Mouse (Mus musculus) liver, embryonic 12.5 days (tissue): ENCODE measurements around the gene Hrasls. TPM values are rescaled to one million over a fixed set of nuclear protein-coding genes. Genes with fewer than 3 reads are reported as not detected.

Experiments
- ATAC-seq: fragments of 200-750 bp; cut with Nextera tagmentation; 2 replicates; pipeline ENCODE4 v1.8.0; 2017; ENCODE audit warnings: moderate number of reproducible peaks, mild to moderate bottlenecking, moderate library complexity
- H3K27ac ChIP-seq: fragments of 300-500 bp; sonication (generic); 2 replicates; pipeline ENCODE4 v1.5.1; 2016; ENCODE audit warnings: mild to moderate bottlenecking
- H3K27me3 ChIP-seq: fragments of 300-500 bp; sonication (generic); replicated peaks from 2 replicates; pipeline ENCODE4 v1.6.1; 2016; ENCODE audit warnings: mild to moderate bottlenecking, moderate library complexity
- H3K36me3 ChIP-seq: fragments of 300-500 bp; sonication (generic); 2 replicates; pipeline ENCODE4 v1.6.1; 2016; ENCODE audit warnings: mild to moderate bottlenecking, moderate library complexity
- H3K4me1 ChIP-seq: fragments of 300-500 bp; sonication (generic); 2 replicates; pipeline ENCODE4 v1.6.1; 2016
- H3K4me2 ChIP-seq: fragments of 300-500 bp; sonication (generic); 2 replicates; pipeline ENCODE4 v1.6.1; 2016; ENCODE audit warnings: mild to moderate bottlenecking, moderate library complexity
- H3K4me3 ChIP-seq: fragments of 300-500 bp; sonication (generic); 2 replicates; pipeline ENCODE4 v1.5.1; 2016; ENCODE audit warnings: mild to moderate bottlenecking, moderate library complexity
- H3K9ac ChIP-seq: fragments of 300-500 bp; sonication (generic); 2 replicates; pipeline ENCODE4 v1.6.1; 2016; ENCODE audit warnings: mild to moderate bottlenecking, moderate library complexity
- H3K9me3 ChIP-seq: fragments of 300-500 bp; sonication (generic); replicated peaks from 2 replicates; pipeline ENCODE4 v1.6.1; 2016; ENCODE audit warnings: mild to moderate bottlenecking, moderate library complexity
- WGBS: fragments of 180-500 bp; shearing (Covaris S2); methylation state at CpG from one replicate; pipeline ENCODE4 v1.1.7; 2016; ENCODE audit not compliant: insufficient replicate concordance; 5-methylcytosine and 5-hydroxymethylcytosine counted together
- polyA plus RNA-seq: library from polyadenylated mRNA; unstranded; fragments of >200 nt; fragmentation: Nextera tagmentation; extraction: Ambion mirVana; gene quantifications from 2 replicates; pipeline ENCODE4 v1.2.1, GENCODE M21; 2016

Hrasls gene
- 0.10 and 0.14 TPM in 2 replicates for polyA plus RNA-seq

DNA sequence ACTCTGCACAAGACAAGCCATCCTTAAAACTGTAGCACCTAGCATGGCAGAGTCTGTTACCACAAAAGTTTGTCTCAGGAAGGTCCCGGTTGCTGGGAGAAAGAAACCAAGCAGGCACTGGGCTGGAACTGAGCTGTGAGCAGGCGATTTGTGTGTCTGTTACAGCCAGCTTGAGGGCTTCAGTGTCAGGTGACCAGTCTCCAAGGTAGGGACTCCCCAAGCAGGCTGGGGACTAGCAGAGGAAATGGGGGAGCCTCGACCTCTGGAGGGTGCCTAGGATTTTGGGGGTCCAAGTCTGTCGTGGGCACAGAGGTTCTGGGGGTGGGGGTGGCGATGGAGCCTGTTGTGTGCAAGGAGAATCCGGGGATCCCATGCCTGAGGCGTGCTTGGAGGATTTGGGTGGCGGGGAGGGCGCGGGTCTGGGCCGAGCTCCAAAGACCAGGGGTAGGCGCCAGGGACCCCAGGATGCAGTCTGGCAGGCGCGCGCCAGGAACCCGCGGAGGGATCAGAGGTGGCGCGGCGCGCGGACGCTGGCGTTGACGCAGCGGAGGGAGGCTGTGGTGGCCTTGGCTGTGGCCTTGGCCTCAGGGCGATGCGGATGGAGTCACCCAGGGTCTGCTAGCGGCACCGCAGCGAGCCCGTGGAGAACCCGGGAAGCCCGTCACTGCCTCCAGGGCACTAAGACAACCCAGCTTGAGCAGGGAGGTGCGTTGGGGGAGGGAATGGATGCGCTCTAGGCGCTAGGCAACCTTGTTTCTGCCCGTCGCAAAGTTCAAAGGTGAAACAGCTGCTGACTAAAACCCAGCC lies at the start of gene Hrasls:
Gene Hrasls, plus strand, starts transcription at position 91 of the 807 bp plus-strand sequence.
- Histone ChIP-seq H3K36me3 (no peaks in the 10 kb centered on the region), H3K27me3 (peaks cover 28% of the 10 kb centered on the region), H3K9ac (no peak within 1 kb of the TSS), H3K4me1 (no peaks in the 10 kb centered on the region), H3K4me3 (peak within 1 kb of the TSS; percentile 31), H3K4me2 (peak within 1 kb of the TSS; percentile 58), H3K27ac (no peak within 1 kb of the TSS), H3K9me3 (no peaks in the 10 kb centered on the region)
- ATAC-seq, result 0 out of 2 replicates have a peak, but pooled peaks have one; percentile 51
- 3% methylated on average over 39 of the region's 39 CpGs for WGBS

DNA sequence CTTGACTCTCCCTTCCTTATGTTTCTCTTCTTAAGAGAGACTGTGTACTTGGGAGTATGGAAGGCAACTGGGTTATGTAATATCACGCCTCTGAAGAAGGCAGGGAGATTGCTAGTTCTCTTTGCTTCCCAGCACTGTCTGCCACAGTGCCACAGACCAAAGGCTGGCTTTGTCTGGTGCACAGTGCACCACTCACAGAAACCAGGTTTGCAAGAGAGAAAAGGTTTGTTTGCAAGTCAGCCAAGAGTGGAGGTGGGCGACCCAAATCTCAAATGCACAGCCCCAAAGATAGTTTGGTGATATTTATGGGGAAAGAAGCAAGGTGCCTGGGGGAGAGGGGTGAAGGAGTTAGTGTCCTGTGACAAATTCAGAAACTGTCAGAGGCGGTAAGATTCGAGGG lies 47.2 kb upstream of the Hrasls start:
- 75% methylated on average over 4 of the region's 4 CpGs for WGBS
- no peak overlapping the region for H3K9ac ChIP-seq
- H3K4me3 ChIP-seq, result no peak overlapping the region
- no peaks in the 10 kb centered on the region for H3K36me3 ChIP-seq
- H3K27ac ChIP-seq, result no peak overlapping the region
- ATAC-seq, result no peak
- no peaks in the 10 kb centered on the region for H3K27me3 ChIP-seq
- no peaks in the 10 kb centered on the region for H3K4me1 ChIP-seq
- no peaks in the 10 kb centered on the region for H3K9me3 ChIP-seq
- H3K4me2 ChIP-seq, result no peak overlapping the region

DNA sequence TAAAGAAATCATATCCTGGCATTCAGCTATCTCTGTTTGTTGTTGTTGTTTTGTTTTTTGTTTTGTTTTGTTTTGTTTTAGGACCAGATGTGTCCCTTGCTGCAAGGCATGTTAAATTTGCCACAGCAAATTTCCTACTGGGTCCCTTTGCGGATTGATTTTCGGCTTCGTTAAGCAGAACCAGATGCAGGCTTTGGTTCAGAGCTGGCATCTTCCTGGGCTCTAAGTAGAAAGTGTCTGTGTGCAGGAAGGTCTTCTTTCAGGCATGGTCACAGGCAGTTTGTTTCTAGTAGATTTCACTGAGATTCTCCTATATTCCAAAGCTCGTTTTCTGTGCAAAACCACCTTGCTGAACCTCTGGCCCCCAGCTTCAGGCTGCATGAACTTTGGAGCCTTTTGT lies 42.4 kb upstream of the Hrasls start:
- Histone ChIP-seq H3K9me3 (no peaks in the 10 kb centered on the region), H3K4me2 (no peak overlapping the region), H3K9ac (no peak overlapping the region), H3K4me1 (no peaks in the 10 kb centered on the region), H3K27me3 (no peaks in the 10 kb centered on the region), H3K36me3 (no peaks in the 10 kb centered on the region), H3K4me3 (no peak overlapping the region), H3K27ac (no peak overlapping the region)
- ATAC-seq, result no peak
- 78% methylated on average over 4 of the region's 4 CpGs for WGBS

DNA sequence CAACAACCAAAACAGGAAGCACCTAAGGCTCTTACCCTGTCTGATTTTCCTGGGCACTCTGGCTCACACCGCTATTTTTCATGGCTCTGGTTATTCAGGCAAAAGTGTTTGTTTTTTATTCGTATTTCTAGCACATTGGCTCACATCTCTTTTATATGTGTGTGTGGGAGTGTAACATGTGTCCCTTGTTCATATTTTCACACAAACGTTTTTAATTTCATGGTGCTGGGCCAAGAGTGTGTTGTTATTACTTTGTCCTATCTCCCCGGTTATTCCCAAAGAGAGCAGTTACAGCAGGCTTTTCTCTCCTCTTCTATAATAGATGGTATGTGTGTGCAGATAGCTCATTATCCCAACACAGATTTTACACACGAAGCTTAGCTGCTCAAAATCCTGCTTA lies 37.8 kb upstream of the Hrasls start:
- Histone ChIP-seq H3K36me3 (no peaks in the 10 kb centered on the region), H3K4me2 (no peak overlapping the region), H3K27me3 (no peaks in the 10 kb centered on the region), H3K4me3 (no peak overlapping the region), H3K4me1 (no peaks in the 10 kb centered on the region), H3K9me3 (no peaks in the 10 kb centered on the region), H3K9ac (no peak overlapping the region), H3K27ac (no peak overlapping the region)
- WGBS, result 70% methylated on average over 5 of the region's 5 CpGs
- ATAC-seq, result no peak

DNA sequence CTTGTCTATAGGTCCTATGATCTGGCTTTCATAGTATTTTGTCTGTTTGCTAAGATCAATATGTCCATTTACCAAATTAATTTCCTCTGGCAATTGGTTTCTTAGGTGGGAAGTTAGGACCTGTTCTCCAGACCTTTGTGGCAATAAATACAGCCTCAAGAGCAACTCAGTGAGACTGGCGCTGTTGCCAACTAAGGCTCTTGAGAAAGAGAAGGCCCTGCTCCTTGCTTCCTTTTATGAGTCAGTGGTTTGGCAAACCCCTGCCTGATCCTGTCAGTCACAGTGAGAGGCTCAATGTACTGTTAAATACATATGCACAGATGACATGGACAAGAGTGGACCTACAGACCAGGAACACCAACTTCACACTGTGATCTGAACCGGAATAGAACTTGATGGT lies 36.3 kb upstream of the Hrasls start:
- Histone ChIP-seq H3K9me3 (no peaks in the 10 kb centered on the region), H3K4me3 (no peak overlapping the region), H3K4me1 (no peaks in the 10 kb centered on the region), H3K27me3 (no peaks in the 10 kb centered on the region), H3K36me3 (no peaks in the 10 kb centered on the region), H3K9ac (no peak overlapping the region), H3K27ac (no peak overlapping the region), H3K4me2 (no peak overlapping the region)
- no peak for ATAC-seq
- WGBS, result 79% methylated on average over 2 of the region's 2 CpGs

DNA sequence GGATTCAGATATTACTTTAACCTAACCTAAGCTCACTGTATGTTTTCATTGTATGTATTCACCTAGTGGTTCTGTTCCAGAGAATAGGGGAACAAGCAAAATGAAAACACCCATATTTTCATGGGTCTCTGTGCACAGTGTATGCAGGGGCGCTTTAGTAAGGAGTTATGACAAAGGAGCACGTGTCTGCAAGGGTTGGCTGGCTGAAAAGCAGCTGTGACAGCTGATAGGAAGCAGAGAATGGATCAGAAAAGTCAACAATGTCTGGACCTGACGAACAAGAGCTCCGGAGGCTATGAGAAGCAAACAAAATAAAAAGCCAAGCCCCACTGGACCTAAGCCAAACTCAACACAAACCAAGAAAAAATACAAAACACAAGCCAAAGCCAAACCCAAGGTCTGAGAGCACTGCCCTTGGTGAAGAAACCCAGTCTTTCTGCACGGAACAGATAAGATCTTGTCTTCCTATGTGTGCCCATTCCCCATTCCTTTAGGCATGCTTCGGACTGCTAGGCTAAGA lies 34.6 kb upstream of the Hrasls start:
- Histone ChIP-seq H3K4me3 (no peak overlapping the region), H3K27me3 (no peaks in the 10 kb centered on the region), H3K9ac (no peak overlapping the region), H3K4me1 (no peaks in the 10 kb centered on the region), H3K36me3 (no peaks in the 10 kb centered on the region), H3K9me3 (no peaks in the 10 kb centered on the region), H3K27ac (no peak overlapping the region), H3K4me2 (no peak overlapping the region)
- no peak for ATAC-seq
- 58% methylated on average over 6 of the region's 6 CpGs for WGBS

DNA sequence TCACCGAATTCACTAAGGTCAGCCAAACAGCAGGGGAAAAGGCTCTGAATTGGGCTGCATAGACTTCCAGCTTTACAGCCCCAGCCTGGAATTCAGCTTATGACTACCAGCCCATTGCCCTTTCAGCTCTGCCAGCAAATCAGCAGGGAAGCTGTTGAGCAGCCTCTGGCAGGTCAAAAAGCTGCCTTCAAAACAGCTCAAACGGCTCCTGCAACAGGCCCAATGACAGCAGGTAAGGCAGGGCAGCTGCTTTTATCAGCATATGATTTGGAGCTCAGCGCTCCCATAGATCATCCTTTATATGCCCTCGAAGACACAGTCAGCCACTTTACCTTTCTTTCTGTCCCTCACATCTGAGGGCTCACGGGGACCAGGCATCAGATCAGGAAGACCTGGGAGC lies 16.6 kb upstream of the Hrasls start:
- no peak for ATAC-seq

DNA sequence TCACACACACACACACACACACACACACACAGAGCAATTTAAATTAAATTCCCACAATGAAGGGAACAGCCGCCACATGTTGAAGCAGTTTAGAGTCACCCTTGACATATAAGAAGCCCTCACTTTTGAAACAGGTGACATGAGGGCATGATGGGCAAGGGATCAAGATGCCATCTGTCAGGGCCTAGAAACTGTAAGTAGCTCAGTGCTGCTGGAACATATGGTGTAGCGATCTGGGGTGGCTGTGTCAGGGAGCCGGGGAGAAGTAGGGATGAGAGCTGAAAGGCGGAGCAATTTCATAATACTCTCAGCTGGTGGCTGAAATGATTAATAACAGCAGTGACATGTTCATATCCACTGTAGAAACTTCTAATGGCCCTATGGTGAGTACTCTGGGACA lies 15.5 kb upstream of the Hrasls start:
- ATAC-seq, result no peak
- no peak overlapping the region for H3K4me2 ChIP-seq
- 76% methylated on average over 4 of the region's 4 CpGs for WGBS

More for the DNA sequence above, 16.6 kb upstream of the Hrasls start:
- no peaks in the 10 kb centered on the region for H3K9me3 ChIP-seq
- H3K27ac ChIP-seq, result no peak overlapping the region
- H3K4me2 ChIP-seq, result no peak overlapping the region
- H3K4me3 ChIP-seq, result no peak overlapping the region
- H3K9ac ChIP-seq, result no peak overlapping the region
- H3K27me3 ChIP-seq, result no peaks in the 10 kb centered on the region
- 14% methylated on average over 5 of the region's 5 CpGs for WGBS
- H3K36me3 ChIP-seq, result no peaks in the 10 kb centered on the region
- no peaks in the 10 kb centered on the region for H3K4me1 ChIP-seq

DNA sequence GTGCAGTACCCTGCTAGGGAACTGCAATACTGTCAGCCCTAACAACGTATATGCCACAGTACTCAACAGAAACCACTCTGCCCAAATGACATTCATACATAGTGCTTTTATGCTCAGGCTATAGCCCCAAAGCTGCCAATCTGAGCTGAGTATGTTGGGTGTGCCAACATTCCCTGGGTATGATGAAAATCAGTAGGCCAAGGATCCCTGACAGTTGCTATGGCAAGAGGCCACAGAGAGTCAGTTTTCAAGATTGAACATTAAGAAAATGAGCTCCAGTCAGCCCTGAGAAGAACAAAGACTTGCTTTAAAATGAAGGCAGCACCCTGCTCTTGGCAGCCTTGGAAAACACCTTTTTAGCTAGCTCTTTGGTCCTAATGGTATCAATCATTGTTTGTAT lies 14.3 kb upstream of the Hrasls start:
- Histone ChIP-seq H3K4me1 (no peaks in the 10 kb centered on the region), H3K9ac (no peak overlapping the region), H3K4me2 (no peak overlapping the region), H3K27me3 (no peaks in the 10 kb centered on the region), H3K9me3 (no peaks in the 10 kb centered on the region), H3K4me3 (no peak overlapping the region), H3K36me3 (no peaks in the 10 kb centered on the region), H3K27ac (no peak overlapping the region)
- ATAC-seq, result no peak
- WGBS, result 63% methylated on average over 1 of the region's 1 CpGs

More for the DNA sequence above, 15.5 kb upstream of the Hrasls start:
- no peaks in the 10 kb centered on the region for H3K27me3 ChIP-seq
- no peaks in the 10 kb centered on the region for H3K9me3 ChIP-seq
- H3K4me1 ChIP-seq, result no peaks in the 10 kb centered on the region
- H3K9ac ChIP-seq, result no peak overlapping the region
- no peaks in the 10 kb centered on the region for H3K36me3 ChIP-seq
- no peak overlapping the region for H3K27ac ChIP-seq
- no peak overlapping the region for H3K4me3 ChIP-seq

DNA sequence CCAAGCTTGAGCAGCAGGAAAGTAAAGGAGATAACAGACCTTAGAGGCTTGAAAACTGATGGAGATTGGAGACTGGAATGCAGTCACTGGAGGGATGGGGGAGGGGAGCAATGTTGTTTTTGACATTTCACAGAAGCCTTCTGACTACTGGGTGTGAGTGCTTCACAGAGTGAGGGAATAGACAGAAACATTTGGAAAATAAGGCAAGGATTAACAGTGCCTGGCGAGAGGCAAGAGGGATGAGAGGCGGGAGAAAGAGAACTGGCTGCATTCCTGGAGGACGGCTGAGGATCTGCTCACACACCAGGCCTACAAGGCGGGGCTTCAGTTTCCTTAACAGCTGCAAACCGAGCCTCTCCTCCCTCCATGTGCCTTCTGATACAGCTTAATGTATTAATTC lies 11.0 kb upstream of the Hrasls start:
- no peak for ATAC-seq
- Histone ChIP-seq H3K9ac (no peak overlapping the region), H3K4me3 (no peak overlapping the region), H3K36me3 (no peaks in the 10 kb centered on the region), H3K27ac (no peak overlapping the region), H3K4me1 (no peaks in the 10 kb centered on the region), H3K9me3 (no peaks in the 10 kb centered on the region), H3K27me3 (no peaks in the 10 kb centered on the region), H3K4me2 (no peak overlapping the region)
- WGBS, result 18% methylated on average over 5 of the region's 5 CpGs

DNA sequence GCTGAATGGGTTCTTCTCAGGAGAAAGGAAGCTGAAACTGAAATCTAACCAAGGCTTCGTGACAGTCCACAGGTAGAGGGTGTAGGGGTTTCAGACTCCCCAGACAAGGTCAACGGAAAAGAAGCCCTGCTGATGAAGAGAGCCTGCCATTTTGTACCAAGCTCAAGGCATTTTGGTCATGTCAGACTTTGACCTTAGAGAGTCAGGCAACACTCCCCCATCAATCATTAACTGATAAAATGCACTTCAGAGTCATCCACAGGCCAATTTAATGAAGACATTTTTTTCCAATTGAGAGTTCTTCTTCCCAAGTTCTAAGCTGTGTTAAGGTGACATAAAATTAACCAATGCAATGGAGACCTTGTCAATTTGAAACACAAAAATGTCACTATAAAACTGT lies 8.3 kb upstream of the Hrasls start:
- Histone ChIP-seq H3K9me3 (no peaks in the 10 kb centered on the region), H3K9ac (no peak overlapping the region), H3K36me3 (no peaks in the 10 kb centered on the region), H3K4me1 (no peaks in the 10 kb centered on the region), H3K4me3 (no peak overlapping the region), H3K27me3 (no peaks in the 10 kb centered on the region), H3K4me2 (no peak overlapping the region), H3K27ac (no peak overlapping the region)
- ATAC-seq, result no peak
- 56% methylated on average over 2 of the region's 2 CpGs for WGBS

DNA sequence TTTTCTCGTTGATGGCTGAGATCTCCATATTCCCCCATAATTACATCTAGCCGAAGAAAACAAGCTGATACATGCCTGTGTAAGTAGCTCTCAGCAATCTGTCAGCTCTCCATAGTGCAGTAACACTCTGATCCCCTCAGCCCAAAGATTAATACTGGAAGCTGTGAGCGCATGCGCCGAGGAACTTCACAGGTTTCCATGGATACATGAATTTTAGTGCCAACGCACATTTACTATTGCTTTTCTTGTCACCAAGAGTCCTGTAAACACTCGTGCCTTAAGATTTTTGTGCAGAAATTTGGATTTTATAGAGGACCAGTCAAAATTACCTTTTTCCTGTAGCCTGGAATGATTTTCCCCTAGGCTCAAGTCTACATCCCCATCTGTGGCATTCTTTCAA lies 4.6 kb upstream of the Hrasls start:
- Histone ChIP-seq H3K4me2 (no peak overlapping the region), H3K27ac (no peak overlapping the region), H3K9me3 (no peaks in the 10 kb centered on the region), H3K36me3 (no peaks in the 10 kb centered on the region), H3K9ac (no peak overlapping the region), H3K4me3 (no peak overlapping the region), H3K27me3 (peaks cover 17% of the 10 kb centered on the region), H3K4me1 (no peaks in the 10 kb centered on the region)
- ATAC-seq, result no peak
- 69% methylated on average over 7 of the region's 7 CpGs for WGBS
